Mouse (Mus musculus) central nervous system, embryonic 18 days (tissue): ENCODE results near the gene Ttc6. TPM values are rescaled to one million over a fixed set of nuclear protein-coding genes. Genes with fewer than 3 reads are reported as not detected.

ENCODE experiments used
- polyA plus RNA-seq: library from polyadenylated mRNA; depleted of rRNA; stranded (reverse); fragments of >200 nt; gene quantifications from 2 replicates; pipeline ENCODE4 v1.2.3, GENCODE M21; 2012; rRNA removed

Ttc6 gene
- polyA plus RNA-seq = 0.34 and 0.62 TPM in 2 replicates

DNA sequence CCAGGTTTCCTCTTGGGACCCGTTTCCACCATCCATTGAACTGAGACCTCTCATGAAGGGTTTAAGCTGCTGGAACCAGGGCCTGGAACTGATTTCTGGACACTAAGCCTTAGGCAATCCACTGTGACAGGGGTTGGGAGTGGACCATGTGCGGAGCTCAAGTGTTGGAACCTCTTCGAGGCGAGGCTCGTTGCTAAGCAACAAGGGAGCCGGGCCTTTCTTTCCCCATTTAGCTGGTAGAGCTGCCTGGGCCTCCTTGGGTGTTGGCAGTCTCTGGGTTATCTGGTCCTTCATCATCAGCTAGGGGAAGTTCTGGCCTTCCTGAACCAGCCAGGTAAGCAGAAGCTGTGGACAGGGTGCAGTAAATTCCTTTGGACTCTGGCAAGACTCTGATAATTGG, at the start of gene Ttc6:
Gene Ttc6, plus strand, starts transcription at position 205 of the 400 bp plus-strand sequence.

GRCm38 (mm10) chr12:57546415-57547201, 17.3 kb upstream of the Ttc6 start, which contains the start of gene Foxa1:
TSS of gene Foxa1 (minus strand) at chr12:57546916.

Other genes with a start within 250 kb of the Ttc6 start
- gene Foxa1, start 17.2 kb upstream of the Ttc6 start, polyA plus RNA-seq = 1.3 and 1.6 TPM in 2 replicates